Mouse (Mus musculus) MEL (cell line): ENCODE results near the gene Lamtor1. TPM values are rescaled to one million over a fixed set of nuclear protein-coding genes. Genes with fewer than 3 reads are reported as not detected.

Experiments
- DNase-seq: peaks from one replicate; pipeline ENCODE4 v3.0.0; 2011; ENCODE audit warnings: low read depth, low spot score
- H3K27ac ChIP-seq: 2 replicates; pipeline ENCODE4 v1.5.1; 2012; ENCODE audit warnings: low read depth, mild to moderate bottlenecking, control low read depth, low read length, moderate library complexity; ENCODE audit not compliant: control insufficient read depth
- H3K27me3 ChIP-seq, 2 experiments: fragments of 150-350 bp in 1 of 2; sonication (generic) in 1 of 2; 2 replicates each; pipeline ENCODE4 v1.6.1; 2012; ENCODE audit warnings: low read length in 2 of 2, mild to moderate bottlenecking in 2 of 2, improper control_type of control experiment in 1 of 2, moderate library complexity in 1 of 2; ENCODE audit not compliant: insufficient read depth in 2 of 2, control insufficient read depth in 1 of 2
- H3K36me3 ChIP-seq, 2 experiments: 2 replicates each; pipeline ENCODE4 v1.6.1; 2012 to 2014; ENCODE audit warnings: low read length in 2 of 2, improper control_type of control experiment in 1 of 2, inconsistent platforms in 1 of 2, mild to moderate bottlenecking in 1 of 2; ENCODE audit not compliant: insufficient read depth in 2 of 2, control insufficient read depth in 1 of 2
- H3K4me1 ChIP-seq, 2 experiments: fragments of 150-350 bp in 1 of 2; sonication (generic) in 1 of 2; 2 replicates each; pipeline ENCODE4 v1.6.1; 2012; ENCODE audit warnings: low read length in 2 of 2, improper control_type of control experiment in 1 of 2, mild to moderate bottlenecking in 1 of 2; ENCODE audit not compliant: insufficient read depth in 2 of 2, control insufficient read depth in 1 of 2
- H3K4me3 ChIP-seq, 2 experiments: fragments of 150-350 bp in 1 of 2; sonication (generic) in 1 of 2; 2 replicates each; pipeline ENCODE4 v1.5.1; 2012; ENCODE audit warnings: low read depth in 2 of 2, low read length in 2 of 2, mild to moderate bottlenecking in 2 of 2, moderate library complexity in 2 of 2, control low read depth in 1 of 2, improper control_type of control experiment in 1 of 2; ENCODE audit not compliant: control insufficient read depth in 1 of 2, insufficient read depth in 1 of 2
- H3K79me2 ChIP-seq: 2 replicates; pipeline ENCODE4 v1.6.1; 2012; ENCODE audit warnings: mild to moderate bottlenecking, low read length, moderate library complexity; ENCODE audit not compliant: control insufficient read depth, poor library complexity, insufficient read depth
- H3K9ac ChIP-seq: 2 replicates; pipeline ENCODE4 v1.6.1; 2012; ENCODE audit warnings: low read depth, mild to moderate bottlenecking, control low read depth, low read length, moderate library complexity; ENCODE audit not compliant: control insufficient read depth, poor library complexity, severe bottlenecking
- H3K9me3 ChIP-seq: fragments of 150-350 bp; sonication (generic); replicated peaks from 2 replicates; pipeline ENCODE4 v1.6.1; 2012; ENCODE audit warnings: mild to moderate bottlenecking, low read length, improper control_type of control experiment, moderate library complexity; ENCODE audit not compliant: insufficient read depth
- CHD1 ChIP-seq: IDR thresholded peaks from 2 replicates; pipeline ENCODE4 v1.6.1; 2012; ENCODE audit warnings: low read depth, mild to moderate bottlenecking, inconsistent platforms, low read length, improper control_type of control experiment
- CTCF ChIP-seq, 3 experiments: IDR thresholded peaks in 2 of 3; conservative IDR thresholded peaks in 1 of 3; 2 replicates each; pipeline ENCODE4 v1.5.1; 2011 to 2012; ENCODE audit warnings: low read length in 3 of 3, low read depth in 2 of 3, mild to moderate bottlenecking in 2 of 3, improper control_type of control experiment in 1 of 3, inconsistent platforms in 1 of 3, mixed read lengths in 1 of 3, moderate library complexity in 1 of 3; ENCODE audit not compliant: control insufficient read depth in 1 of 3, insufficient read depth in 1 of 3, poor library complexity in 1 of 3, severe bottlenecking in 1 of 3
- ELF1 ChIP-seq: IDR thresholded peaks from 2 replicates; pipeline ENCODE4 v1.6.1; 2014; ENCODE audit warnings: low read depth, mild to moderate bottlenecking, inconsistent platforms, low read length, improper control_type of control experiment, moderate library complexity
- EP300 ChIP-seq, 2 experiments: IDR thresholded peaks; 2 replicates each; pipeline ENCODE4 v1.6.1; 2011; ENCODE audit warnings: improper control_type of control experiment in 2 of 2, low read length in 2 of 2, low read depth in 1 of 2, mild to moderate bottlenecking in 1 of 2
- GABPA ChIP-seq: IDR thresholded peaks from 2 replicates; pipeline ENCODE4 v1.6.1; 2012; ENCODE audit warnings: low read depth, mild to moderate bottlenecking, inconsistent platforms, low read length, improper control_type of control experiment, moderate library complexity
- GATA1 ChIP-seq: IDR thresholded peaks from 2 replicates; pipeline ENCODE4 v1.6.1; 2011; ENCODE audit warnings: low read depth, low read length, improper control_type of control experiment
- JUND ChIP-seq: IDR thresholded peaks from 2 replicates; pipeline ENCODE4 v1.6.1; 2011; ENCODE audit warnings: low read depth, mild to moderate bottlenecking, improper control_type of control experiment, low read length
- MEF2A ChIP-seq: IDR thresholded peaks from 2 replicates; pipeline ENCODE4 v1.6.1; 2014; ENCODE audit warnings: low read depth, mild to moderate bottlenecking, inconsistent platforms, low read length, improper control_type of control experiment; ENCODE audit not compliant: poor library complexity, insufficient replicate concordance, severe bottlenecking; ENCODE audit errors: extremely low read depth
- MXI1 ChIP-seq: IDR thresholded peaks from 2 replicates; pipeline ENCODE4 v1.6.1; 2011; ENCODE audit warnings: mild to moderate bottlenecking, low read depth, low read length, improper control_type of control experiment
- NELFE ChIP-seq: IDR thresholded peaks from 2 replicates; pipeline ENCODE4 v1.6.1; 2011; ENCODE audit warnings: low read depth, low read length, improper control_type of control experiment
- POLR2AphosphoS2 ChIP-seq: IDR thresholded peaks from 2 replicates; pipeline ENCODE4 v1.6.1; 2011; ENCODE audit warnings: low read length, improper control_type of control experiment
- POLR2AphosphoS5 ChIP-seq: IDR thresholded peaks from 2 replicates; pipeline ENCODE4 v1.6.1; 2012; ENCODE audit warnings: low read depth, borderline replicate concordance, mild to moderate bottlenecking, inconsistent platforms, low read length, moderate library complexity, mixed read lengths
- RAD21 ChIP-seq: IDR thresholded peaks from 2 replicates; pipeline ENCODE4 v1.6.1; 2011; ENCODE audit warnings: mild to moderate bottlenecking, low read depth, low read length, improper control_type of control experiment
- SIN3A ChIP-seq: IDR thresholded peaks from 2 replicates; pipeline ENCODE4 v1.6.1; 2012; ENCODE audit warnings: low read length, improper control_type of control experiment, inconsistent platforms
- SMC3 ChIP-seq: IDR thresholded peaks from 2 replicates; pipeline ENCODE4 v1.6.1; 2011; ENCODE audit warnings: low read depth, low read length, improper control_type of control experiment
- TAL1 ChIP-seq: IDR thresholded peaks from 2 replicates; pipeline ENCODE4 v1.6.1; 2012; ENCODE audit warnings: mild to moderate bottlenecking, inconsistent platforms, low read length, moderate library complexity, mixed read lengths
- UBTF ChIP-seq: IDR thresholded peaks from 2 replicates; pipeline ENCODE4 v1.6.1; 2012; ENCODE audit warnings: low read depth, mild to moderate bottlenecking, inconsistent platforms, low read length, improper control_type of control experiment, moderate library complexity, borderline replicate concordance; ENCODE audit not compliant: insufficient read depth
- USF1 ChIP-seq: IDR thresholded peaks from 2 replicates; pipeline ENCODE4 v1.6.1; 2014; ENCODE audit warnings: low read depth, mild to moderate bottlenecking, inconsistent platforms, low read length, improper control_type of control experiment, moderate library complexity
- USF2 ChIP-seq, 2 experiments: IDR thresholded peaks; 2 replicates each; pipeline ENCODE4 v1.6.1; 2011 to 2012; ENCODE audit warnings: improper control_type of control experiment in 2 of 2, low read length in 2 of 2, borderline replicate concordance in 1 of 2, inconsistent platforms in 1 of 2, low read depth in 1 of 2, mild to moderate bottlenecking in 1 of 2; ENCODE audit not compliant: insufficient read depth in 1 of 2
- ZNF384 ChIP-seq: IDR thresholded peaks from 2 replicates; pipeline ENCODE4 v1.6.1; 2012; ENCODE audit warnings: low read depth, mild to moderate bottlenecking, inconsistent platforms, low read length, improper control_type of control experiment
- polyA plus RNA-seq, 2 experiments: library from polyadenylated mRNA; stranded (reverse) in 1 of 2; unstranded in 1 of 2; fragments of >175 nt in 1 of 2; fragments of >200 nt in 1 of 2; gene quantifications; 2 replicates each; pipeline versions ENCODE4 v1.2.1 to v1.2.4; 2012; ENCODE audit warnings: low replicate concordance in 2 of 2, low read depth in 1 of 2; ENCODE audit not compliant: insufficient read length in 2 of 2, insufficient read depth in 1 of 2, missing spikeins in 1 of 2
- total RNA-seq: library from RNA; depleted of rRNA; stranded (reverse); fragments of 300-350 nt; gene quantifications from 2 replicates; pipeline ENCODE4 v1.2.3, GENCODE M21; 2012

Gene Lamtor1
- total and polyA plus RNA-seq, 3 experiments = 79.5 to 115 TPM; not detected in 1

DNA sequence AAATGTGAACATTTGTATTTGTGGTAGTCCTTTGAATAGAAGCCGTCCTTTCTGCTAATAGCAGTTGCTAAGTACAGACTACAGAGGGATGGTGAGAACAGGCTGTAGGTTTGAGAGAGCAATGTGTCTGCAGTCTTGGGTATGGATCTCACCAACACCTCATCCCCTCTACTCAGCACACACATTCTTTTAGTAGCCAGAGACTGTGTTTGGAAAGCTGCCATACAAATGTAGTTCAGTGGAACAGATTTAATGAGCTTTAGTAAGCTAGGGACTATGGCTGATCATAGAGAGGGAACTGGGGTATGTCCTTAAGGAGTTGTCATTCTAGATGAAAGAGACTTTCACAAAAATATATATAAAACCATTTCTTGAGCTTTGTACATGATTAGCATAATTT, 61.6 kb downstream of the Lamtor1 start:
- Histone ChIP-seq H3K4me1 (peaks cover 18 to 19% of the 10 kb centered on the region in 2 experiments; a peak in 3 of 4 replicates), H3K4me3 (no peak overlapping the region)
- TF ChIP-seq SIN3A = no peak
- TF ChIP-seq POLR2AphosphoS5 = no peak
- no peak for TF ChIP-seq GATA1
- TF ChIP-seq RAD21 = no peak
- TF ChIP-seq ELF1 = no peak

DNA sequence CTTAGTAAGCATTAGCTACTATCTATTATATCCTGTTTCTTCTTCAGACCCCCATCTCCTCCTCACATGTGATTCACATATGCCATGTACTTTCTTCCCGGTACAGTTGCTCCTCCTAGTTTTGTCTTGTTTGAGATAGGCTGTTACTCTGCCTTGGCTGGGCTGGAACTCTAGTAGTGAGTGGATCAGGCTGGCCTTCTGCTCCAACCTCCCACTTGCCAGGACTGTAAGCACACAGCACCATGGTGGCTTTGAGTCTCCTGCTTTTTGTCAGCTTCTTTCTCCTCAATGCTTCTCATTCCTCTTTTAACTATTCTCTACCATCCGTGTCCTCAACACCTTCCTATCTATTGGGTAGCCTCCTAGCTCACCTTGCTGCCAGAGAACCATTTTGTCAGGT, 63.0 kb downstream of the Lamtor1 start:
- Histone ChIP-seq H3K4me1 (peaks cover 17 to 19% of the 10 kb centered on the region in 2 experiments; a peak in 3 of 4 replicates), H3K9ac (no peak overlapping the region)

More for the DNA sequence above, 61.6 kb downstream of the Lamtor1 start:
- Histone ChIP-seq H3K27me3 (no peaks in the 10 kb centered on the region), H3K36me3 (peaks cover 0 to 35% of the 10 kb centered on the region in 2 experiments; a peak in 2 of 4 replicates), H3K27ac (no peak overlapping the region), H3K79me2 (peaks cover 30% of the 10 kb centered on the region), H3K9ac (no peak overlapping the region), H3K9me3 (no peaks in the 10 kb centered on the region)
- DNase-seq = no peak

More for the DNA sequence above, 63.0 kb downstream of the Lamtor1 start:
- peaks cover 39% of the 10 kb centered on the region for H3K79me2 ChIP-seq
- H3K4me3 ChIP-seq = no peak overlapping the region
- no peaks in the 10 kb centered on the region for H3K9me3 ChIP-seq
- no peaks in the 10 kb centered on the region for H3K27me3 ChIP-seq
- no peak overlapping the region for H3K27ac ChIP-seq
- no peak for TF ChIP-seq SIN3A
- TF ChIP-seq CTCF (IDR thresholded peaks at IDR 0.05 in 2 of 3, conservative IDR thresholded peaks at IDR 0.05 in 1 of 3; ENCODE audit: control insufficient read depth in 1 of 3, insufficient read depth in 1 of 3, low read depth in 2 of 3, low read length in 3 of 3, poor library complexity in 1 of 3, severe bottlenecking in 1 of 3) = no peak
- TF ChIP-seq JUND = no peak
- TF ChIP-seq POLR2AphosphoS5 = no peak
- TF ChIP-seq UBTF = no peak
- no peak for TF ChIP-seq ZNF384
- TF ChIP-seq CHD1 = no peak
- TF ChIP-seq SMC3 = no peak
- no peak for TF ChIP-seq GABPA
- TF ChIP-seq USF1 = no peak
- no peak for TF ChIP-seq POLR2AphosphoS2
- no peak for TF ChIP-seq RAD21
- no peak for TF ChIP-seq ELF1
- no peak for TF ChIP-seq EP300 (IDR thresholded peaks at IDR 0.05; ENCODE audit: low read depth in 1 of 2, low read length in 2 of 2)
- TF ChIP-seq MEF2A = no peak
- no peak for TF ChIP-seq GATA1
- TF ChIP-seq USF2 (IDR thresholded peaks at IDR 0.05; ENCODE audit: borderline replicate concordance in 1 of 2, insufficient read depth in 1 of 2, low read depth in 1 of 2, low read length in 2 of 2) = no peak
- no peak for TF ChIP-seq TAL1
- TF ChIP-seq MXI1 = no peak
- TF ChIP-seq NELFE = no peak
- peaks cover 0 to 31% of the 10 kb centered on the region in 2 experiments; a peak in 3 of 4 replicates for H3K36me3 ChIP-seq
- DNase-seq = no peak
